Mouse (Mus musculus) midbrain, embryonic 12.5 days (tissue): ENCODE measurements around the gene Abcf3. TPM values are rescaled to one million over a fixed set of nuclear protein-coding genes. Genes with fewer than 3 reads are reported as not detected.

Source experiments
- ATAC-seq: fragments of 200-750 bp; cut with Nextera tagmentation; 2 replicates; pipeline ENCODE4 v1.8.0; 2017; ENCODE audit warnings: low read depth, moderate TSS enrichment, moderate library complexity; ENCODE audit not compliant: low FRiP score
- H3K27ac ChIP-seq: fragments of 300-500 bp; sonication (generic); replicated peaks from 2 replicates; pipeline ENCODE4 v1.5.1; 2016; ENCODE audit warnings: mild to moderate bottlenecking
- H3K27me3 ChIP-seq: fragments of 300-500 bp; sonication (generic); 2 replicates; pipeline ENCODE4 v1.6.1; 2016; ENCODE audit warnings: mild to moderate bottlenecking
- H3K36me3 ChIP-seq: fragments of 300-500 bp; sonication (generic); 2 replicates; pipeline ENCODE4 v1.6.1; 2016
- H3K4me1 ChIP-seq: fragments of 300-500 bp; sonication (generic); 2 replicates; pipeline ENCODE4 v1.6.1; 2016
- H3K4me2 ChIP-seq: fragments of 300-500 bp; sonication (generic); replicated peaks from 2 replicates; pipeline ENCODE4 v1.6.1; 2016; ENCODE audit warnings: mild to moderate bottlenecking, moderate library complexity
- H3K4me3 ChIP-seq: fragments of 300-500 bp; sonication (generic); 2 replicates; pipeline ENCODE4 v1.5.1; 2016; ENCODE audit warnings: mild to moderate bottlenecking
- H3K9ac ChIP-seq: fragments of 300-500 bp; sonication (generic); replicated peaks from 2 replicates; pipeline ENCODE4 v1.6.1; 2016; ENCODE audit warnings: mild to moderate bottlenecking, moderate library complexity
- H3K9me3 ChIP-seq: fragments of 300-500 bp; sonication (generic); 2 replicates; pipeline ENCODE4 v1.6.1; 2016; ENCODE audit warnings: mild to moderate bottlenecking
- WGBS: fragments of 180-500 bp; shearing (Covaris S2); methylation state at CpG from one replicate; pipeline ENCODE4 v1.1.7; 2016; 5-methylcytosine and 5-hydroxymethylcytosine counted together
- polyA plus RNA-seq: library from polyadenylated mRNA; unstranded; fragments of >200 nt; fragmentation: Nextera tagmentation; extraction: Ambion mirVana; gene quantifications from 2 replicates; pipeline ENCODE4 v1.2.1, GENCODE M21; 2016

Abcf3 gene
- polyA plus RNA-seq, 1 experiment from 2014 or later: 77.9 TPM

DNA sequence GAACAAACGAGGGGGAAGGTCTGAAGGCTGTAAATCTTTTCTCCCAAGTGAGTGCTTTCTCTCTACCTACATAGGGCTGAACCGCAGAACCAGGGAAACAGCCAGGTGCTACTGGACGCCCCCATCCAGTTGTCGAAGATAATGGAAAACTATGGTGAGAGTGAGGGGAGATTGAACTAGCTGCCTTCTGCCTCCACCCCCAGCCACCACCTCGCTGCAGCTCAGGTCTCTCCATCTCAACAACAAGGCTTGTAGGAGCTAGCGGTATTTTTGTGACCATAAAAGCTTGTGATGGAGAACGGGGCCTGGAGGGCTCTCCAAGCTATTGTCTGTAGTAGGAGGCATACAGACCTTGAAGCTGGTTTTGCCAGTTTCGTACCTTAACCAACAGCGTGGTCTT is 784 bp downstream of the Abcf3 start:
- peak overlapping the region; percentile 92 for H3K4me2 ChIP-seq
- WGBS: 54% methylated on average over 9 of the region's 9 CpGs
- H3K27me3 ChIP-seq: no peaks in the 10 kb centered on the region
- H3K4me3 ChIP-seq: peak overlapping the region; percentile 77
- no peak overlapping the region; the same call in 1 of the 2 replicates for H3K27ac ChIP-seq
- peaks cover 53% of the 10 kb centered on the region for H3K36me3 ChIP-seq
- H3K9ac ChIP-seq: peak overlapping the region; percentile 88
- H3K4me1 ChIP-seq: peaks cover 18% of the 10 kb centered on the region
- no peaks in the 10 kb centered on the region for H3K9me3 ChIP-seq
- ATAC-seq: no peak

DNA sequence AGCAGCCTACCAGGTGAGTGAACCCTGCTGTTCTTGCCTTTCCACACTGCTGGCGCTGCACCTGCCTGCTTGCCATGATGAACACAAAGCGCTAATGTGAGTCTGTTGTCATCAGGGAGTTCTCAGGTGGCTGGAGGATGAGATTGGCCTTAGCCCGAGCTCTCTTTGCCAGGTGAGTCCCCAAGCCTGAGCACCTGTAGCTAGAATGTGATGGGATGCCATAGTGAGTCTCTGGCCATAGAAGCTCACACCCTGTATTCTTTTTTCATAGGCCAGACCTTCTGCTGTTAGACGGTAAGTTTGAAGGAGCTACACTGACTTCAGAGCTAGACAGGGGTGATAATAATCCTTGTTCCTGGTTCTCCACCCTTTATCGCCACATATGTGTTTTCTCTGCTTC is 3.3 kb downstream of the Abcf3 start:
- Histone ChIP-seq H3K4me1 (peaks cover 18% of the 10 kb centered on the region), H3K9me3 (no peaks in the 10 kb centered on the region), H3K27ac (no peak overlapping the region), H3K27me3 (no peaks in the 10 kb centered on the region), H3K4me3 (no peak overlapping the region), H3K9ac (no peak overlapping the region), H3K4me2 (no peak overlapping the region), H3K36me3 (peaks cover 45% of the 10 kb centered on the region)
- ATAC-seq: no peak
- 95% methylated on average over 5 of the region's 5 CpGs for WGBS

DNA sequence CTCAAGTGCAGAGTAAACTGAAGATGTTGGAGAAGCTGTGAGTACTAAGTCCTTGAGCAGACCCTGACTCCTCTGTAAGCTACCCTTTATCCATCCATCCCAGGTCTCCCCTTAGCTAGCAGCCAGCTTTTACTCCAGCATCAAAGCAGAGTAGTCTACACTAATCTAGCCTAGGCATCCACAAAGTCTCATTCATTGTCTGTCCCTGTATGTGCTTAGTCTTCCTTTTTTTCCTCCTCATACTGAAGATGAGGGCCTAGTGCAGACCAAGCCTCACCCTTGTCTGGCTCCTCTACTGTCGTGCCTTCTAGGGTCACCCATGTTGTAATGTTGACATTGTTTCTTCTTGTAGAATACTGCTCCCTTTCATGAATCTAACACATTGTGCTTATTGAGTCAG is 4.2 kb downstream of the Abcf3 start:
- H3K4me1 ChIP-seq: peaks cover 16% of the 10 kb centered on the region
- no peak for ATAC-seq
- H3K4me2 ChIP-seq: no peak overlapping the region
- H3K27ac ChIP-seq: no peak overlapping the region
- no peak overlapping the region for H3K4me3 ChIP-seq
- no peaks in the 10 kb centered on the region for H3K27me3 ChIP-seq
- H3K9ac ChIP-seq: no peak overlapping the region
- 85% methylated on average over 1 of the region's 1 CpGs for WGBS
- H3K9me3 ChIP-seq: no peaks in the 10 kb centered on the region
- peaks cover 51% of the 10 kb centered on the region for H3K36me3 ChIP-seq

DNA sequence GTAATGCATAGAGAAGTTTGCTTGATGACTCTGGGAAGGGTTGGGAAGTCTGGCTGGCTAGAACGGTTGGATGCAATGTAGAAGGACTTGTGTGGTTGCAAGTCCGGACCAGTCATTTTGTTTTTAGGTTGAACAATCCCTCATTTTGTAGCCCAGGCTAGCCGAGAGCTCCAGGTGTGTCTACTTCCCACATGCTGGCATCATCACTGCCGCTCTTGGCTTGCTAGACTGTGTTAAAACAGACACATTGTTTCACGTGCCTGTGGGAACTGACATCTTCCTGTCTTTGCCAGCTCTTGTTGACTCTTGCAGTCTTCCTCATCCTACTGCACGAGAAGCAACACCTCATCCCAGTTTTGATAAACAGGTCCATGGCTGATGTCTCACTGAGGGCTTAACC is 6.6 kb downstream of the Abcf3 start:
- no peak overlapping the region for H3K4me2 ChIP-seq
- no peak overlapping the region for H3K27ac ChIP-seq
- no peaks in the 10 kb centered on the region for H3K27me3 ChIP-seq
- H3K36me3 ChIP-seq: peaks cover 75% of the 10 kb centered on the region
- no peak overlapping the region for H3K4me3 ChIP-seq
- no peak for ATAC-seq
- WGBS: 92% methylated on average over 6 of the region's 6 CpGs
- no peak overlapping the region for H3K9ac ChIP-seq
- H3K9me3 ChIP-seq: no peaks in the 10 kb centered on the region
- no peaks in the 10 kb centered on the region for H3K4me1 ChIP-seq

DNA sequence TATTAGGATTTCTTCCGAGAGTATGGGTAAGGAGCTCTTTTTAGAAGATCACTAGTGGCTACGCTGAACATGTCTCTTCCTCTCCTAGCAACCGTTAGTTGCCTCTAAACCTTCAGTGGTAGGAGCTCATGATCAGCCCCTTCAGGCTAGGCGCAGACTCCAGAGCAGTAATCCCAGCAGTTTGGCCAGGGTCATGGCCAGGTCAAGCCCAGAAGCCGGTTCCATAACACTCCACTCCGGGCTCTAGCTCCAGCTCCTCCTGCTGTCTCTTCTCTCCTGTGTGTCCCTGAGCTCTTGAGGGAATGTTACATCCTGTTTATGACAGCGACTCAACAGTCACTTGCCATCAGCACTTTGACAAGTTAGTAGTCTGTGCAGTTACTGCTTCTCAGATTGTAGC is 9.0 kb downstream of the Abcf3 start:
- H3K27me3 ChIP-seq: no peaks in the 10 kb centered on the region

DNA sequence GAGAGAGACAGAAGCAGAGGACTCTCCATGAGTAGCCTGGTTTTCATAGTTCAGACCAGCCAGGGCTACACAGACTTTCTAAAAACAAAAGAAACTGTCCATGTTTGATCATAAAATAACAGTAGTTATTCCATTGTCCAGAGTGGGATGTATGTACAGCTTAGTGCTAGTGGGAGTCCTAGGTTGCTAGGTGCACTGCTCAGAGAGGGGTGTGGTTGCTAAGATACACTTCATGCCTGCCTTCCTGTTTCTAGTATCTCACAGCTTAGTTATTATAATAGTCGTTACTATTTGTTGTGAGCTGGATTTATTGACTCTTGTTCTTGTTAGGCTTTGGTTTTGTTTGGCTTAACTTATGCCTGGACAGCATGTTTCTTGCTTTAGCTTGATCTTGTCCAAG is 16.7 kb downstream of the Abcf3 start:
- H3K4me1 ChIP-seq: no peaks in the 10 kb centered on the region
- H3K4me2 ChIP-seq: no peak overlapping the region
- H3K9ac ChIP-seq: no peak overlapping the region
- no peaks in the 10 kb centered on the region for H3K9me3 ChIP-seq
- no peak overlapping the region for H3K4me3 ChIP-seq
- no peak for ATAC-seq
- H3K27me3 ChIP-seq: no peaks in the 10 kb centered on the region
- 63% methylated on average over 1 of the region's 1 CpGs for WGBS
- peaks cover 30% of the 10 kb centered on the region for H3K36me3 ChIP-seq
- H3K27ac ChIP-seq: no peak overlapping the region

More for the DNA sequence above, 9.0 kb downstream of the Abcf3 start:
- Histone ChIP-seq H3K36me3 (peaks cover 78% of the 10 kb centered on the region), H3K4me1 (no peaks in the 10 kb centered on the region), H3K4me3 (no peak overlapping the region), H3K4me2 (no peak overlapping the region), H3K9me3 (no peaks in the 10 kb centered on the region), H3K9ac (no peak overlapping the region), H3K27ac (no peak overlapping the region)
- no peak for ATAC-seq
- WGBS: 79% methylated on average over 7 of the region's 7 CpGs

DNA sequence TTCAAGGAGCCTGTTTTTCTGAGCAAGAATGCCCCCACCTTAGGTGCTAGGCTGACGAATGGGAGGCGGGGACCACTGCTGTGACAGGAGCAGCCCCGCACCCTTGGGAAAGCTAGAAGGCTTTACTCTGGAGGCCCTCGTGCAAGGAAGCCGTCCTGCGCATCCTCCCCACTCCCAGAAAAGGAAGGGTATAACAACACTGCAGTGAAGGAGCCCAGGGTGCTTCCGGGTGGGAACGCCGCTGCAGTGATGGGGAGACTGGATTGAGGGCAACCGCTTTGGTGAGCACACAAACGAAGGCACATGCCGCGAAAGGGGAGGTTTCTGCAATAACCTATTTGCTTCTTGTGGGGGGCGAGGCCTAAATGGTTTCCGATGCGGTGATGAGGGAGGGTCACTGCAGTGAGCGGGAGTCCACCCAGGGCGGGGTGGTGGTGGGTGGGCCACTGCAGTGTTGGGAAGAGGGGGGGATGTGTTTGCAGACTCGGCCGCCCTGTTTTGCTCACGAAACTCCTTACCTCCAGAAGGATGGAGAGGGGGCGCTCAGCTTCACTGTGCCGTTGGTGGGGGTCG is 41.1 kb downstream of the Abcf3 start, which contains the start of gene Vwa5b2:
Gene Vwa5b2, plus strand, starts transcription at position 106 of the 573 bp plus-strand sequence.
- Histone ChIP-seq H3K36me3 (no peaks in the 10 kb centered on the region), H3K9ac (peak within 1 kb of the TSS; percentile 61), H3K4me3 (peak within 1 kb of the TSS; percentile 51), H3K4me2 (peak within 1 kb of the TSS; percentile 80), H3K27ac (no peak within 1 kb of the TSS), H3K4me1 (peaks cover 24% of the 10 kb centered on the region), H3K27me3 (peaks cover 72% of the 10 kb centered on the region), H3K9me3 (no peaks in the 10 kb centered on the region)
- WGBS: 1% methylated on average over 24 of the region's 24 CpGs
- ATAC-seq: peak; percentile 79

DNA sequence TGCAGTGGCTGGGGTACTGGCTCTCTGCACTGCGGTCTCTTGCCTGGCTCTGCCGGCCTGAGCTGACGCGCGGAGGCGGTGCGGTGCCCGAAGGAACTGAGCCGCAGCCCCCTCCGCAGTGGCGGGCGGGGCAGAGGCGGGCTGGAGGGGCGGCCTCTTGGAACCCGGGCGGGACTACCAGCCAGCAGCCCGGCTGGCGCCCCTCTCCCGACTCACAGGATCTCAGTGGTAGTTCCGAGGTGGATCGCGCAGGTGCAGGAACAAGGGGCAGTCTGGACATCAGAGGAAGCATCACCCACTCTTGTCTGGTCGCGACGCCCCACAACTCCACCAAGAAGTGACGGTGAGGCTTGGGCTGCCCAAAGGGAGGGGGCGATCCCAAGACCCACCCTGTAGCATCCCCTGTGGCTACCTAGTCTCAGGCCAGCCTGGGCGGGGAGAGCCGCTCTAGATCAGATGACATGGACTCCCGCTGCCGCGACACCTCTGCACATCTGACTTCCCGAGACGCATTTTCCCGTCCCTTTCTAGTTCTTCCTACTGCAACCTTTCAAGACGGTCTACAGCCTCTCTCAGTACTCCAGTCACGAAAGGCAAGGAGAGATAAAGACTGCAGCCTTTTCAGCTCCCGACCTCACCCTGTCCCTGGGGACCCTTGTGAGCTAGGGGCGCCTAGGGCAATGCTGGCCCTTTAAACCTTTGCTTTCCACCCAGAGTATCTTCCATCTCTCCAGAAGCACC is 41.7 kb downstream of the Abcf3 start:
- H3K27me3 ChIP-seq: peaks cover 75% of the 10 kb centered on the region
- no peaks in the 10 kb centered on the region for H3K9me3 ChIP-seq
- H3K27ac ChIP-seq: no peak overlapping the region
- peak overlapping the region; percentile 61 for H3K9ac ChIP-seq
- peak; percentile 87 for ATAC-seq
- no peaks in the 10 kb centered on the region for H3K36me3 ChIP-seq
- H3K4me3 ChIP-seq: peak overlapping the region; percentile 51
- peak overlapping the region; percentile 80 for H3K4me2 ChIP-seq
- peaks cover 24% of the 10 kb centered on the region for H3K4me1 ChIP-seq
- WGBS: under 1% methylated on average over 35 of the region's 39 CpGs

DNA sequence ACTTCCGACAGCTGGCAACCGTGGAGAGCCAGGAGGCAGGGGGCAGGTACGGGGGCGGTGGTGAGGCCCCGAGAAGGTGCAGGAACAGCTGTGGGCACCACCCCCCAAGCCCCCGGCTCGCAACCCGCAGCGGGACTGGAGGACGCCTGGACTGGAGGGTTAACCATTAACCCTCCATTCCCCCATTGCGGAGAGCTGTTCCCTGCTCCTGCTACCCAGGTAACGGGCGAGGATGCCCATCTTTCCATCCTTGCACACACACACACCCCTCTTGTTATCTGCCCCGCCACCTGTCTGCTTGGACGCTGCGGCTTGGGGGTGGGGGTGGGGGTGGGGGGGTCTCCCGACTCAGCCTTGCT is 42.3 kb downstream of the Abcf3 start:
- Histone ChIP-seq H3K27ac (no peak overlapping the region), H3K4me3 (peak overlapping the region; percentile 51), H3K9ac (no peak overlapping the region; the same call in 1 of the 2 replicates), H3K27me3 (peaks cover 75% of the 10 kb centered on the region), H3K9me3 (no peaks in the 10 kb centered on the region), H3K4me1 (peaks cover 24% of the 10 kb centered on the region), H3K4me2 (peak overlapping the region; percentile 80), H3K36me3 (no peaks in the 10 kb centered on the region)
- ATAC-seq: no peak
- 4% methylated on average over 16 of the region's 17 CpGs for WGBS

DNA sequence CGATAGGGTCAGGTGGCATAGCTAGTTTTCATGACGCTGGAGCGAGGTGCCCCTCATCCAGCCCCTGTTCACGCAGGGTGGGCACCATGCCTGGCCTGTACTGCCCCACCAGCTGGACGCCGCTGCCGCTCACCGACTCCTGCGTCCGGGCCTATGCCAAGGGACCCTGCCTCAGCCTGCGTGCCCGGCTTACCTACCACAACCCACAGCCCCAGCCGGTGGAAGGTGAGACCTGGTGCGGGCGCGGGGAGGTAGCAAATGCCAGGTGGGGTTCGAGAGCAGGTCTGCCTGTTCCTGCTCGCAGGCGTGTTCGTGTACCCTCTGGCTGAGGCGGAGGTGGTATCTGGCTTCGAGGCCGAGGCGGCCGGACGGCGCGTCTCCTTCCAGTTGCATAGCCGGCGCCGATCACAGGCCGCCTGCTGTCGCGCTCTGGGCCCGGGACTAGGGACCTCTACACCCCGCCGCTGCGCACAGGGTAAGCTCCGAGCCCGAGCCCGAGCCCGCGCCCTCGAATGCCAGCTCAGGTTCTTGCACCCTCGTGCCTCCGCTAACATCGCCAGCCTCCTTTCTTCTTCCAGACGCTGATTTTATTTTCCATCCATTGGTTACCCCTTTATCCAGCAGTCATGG is 42.8 kb downstream of the Abcf3 start:
- Histone ChIP-seq H3K9me3 (no peaks in the 10 kb centered on the region), H3K27ac (no peak overlapping the region), H3K9ac (no peak overlapping the region), H3K4me3 (peak overlapping the region; percentile 51), H3K4me2 (peak overlapping the region; percentile 80), H3K36me3 (no peaks in the 10 kb centered on the region), H3K27me3 (peaks cover 78% of the 10 kb centered on the region), H3K4me1 (peaks cover 24% of the 10 kb centered on the region)
- 4% methylated on average over 48 of the region's 48 CpGs for WGBS
- ATAC-seq: no peak

DNA sequence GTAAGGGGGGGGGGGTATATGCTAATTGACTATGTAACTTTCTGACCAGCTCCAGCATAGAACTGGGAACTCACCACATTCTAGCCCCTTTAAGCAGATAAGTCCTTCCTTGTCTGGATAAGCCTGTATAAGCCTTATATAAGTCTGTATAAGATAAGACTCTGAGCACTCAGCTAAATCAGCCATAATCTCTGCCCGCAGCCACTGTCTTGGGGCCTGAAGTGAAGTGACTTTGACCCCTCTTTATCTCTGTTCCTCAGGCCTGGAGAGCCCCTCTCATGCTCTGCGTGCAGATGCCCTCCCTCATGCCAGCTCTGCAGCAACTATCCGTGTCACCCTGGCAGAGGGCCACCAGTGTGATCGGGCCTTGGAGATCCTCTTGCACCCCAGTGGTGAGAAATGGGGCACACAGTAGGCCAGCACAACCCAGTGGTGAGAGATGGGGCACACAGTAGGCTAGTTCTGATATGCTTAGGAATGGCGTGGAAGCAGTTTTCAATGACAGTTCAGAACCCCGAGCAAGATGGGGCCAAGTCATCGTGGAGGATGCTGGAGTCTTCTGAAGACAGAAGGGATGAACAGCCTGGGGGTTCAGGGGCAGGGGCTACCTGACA is 46.8 kb downstream of the Abcf3 start:
- Histone ChIP-seq H3K9ac (no peak overlapping the region), H3K4me3 (no peak overlapping the region), H3K4me2 (no peak overlapping the region), H3K27me3 (peaks cover 53% of the 10 kb centered on the region), H3K4me1 (peaks cover 12% of the 10 kb centered on the region), H3K36me3 (no peaks in the 10 kb centered on the region), H3K27ac (no peak overlapping the region), H3K9me3 (no peaks in the 10 kb centered on the region)
- 86% methylated on average over 7 of the region's 7 CpGs for WGBS
- no peak for ATAC-seq

DNA sequence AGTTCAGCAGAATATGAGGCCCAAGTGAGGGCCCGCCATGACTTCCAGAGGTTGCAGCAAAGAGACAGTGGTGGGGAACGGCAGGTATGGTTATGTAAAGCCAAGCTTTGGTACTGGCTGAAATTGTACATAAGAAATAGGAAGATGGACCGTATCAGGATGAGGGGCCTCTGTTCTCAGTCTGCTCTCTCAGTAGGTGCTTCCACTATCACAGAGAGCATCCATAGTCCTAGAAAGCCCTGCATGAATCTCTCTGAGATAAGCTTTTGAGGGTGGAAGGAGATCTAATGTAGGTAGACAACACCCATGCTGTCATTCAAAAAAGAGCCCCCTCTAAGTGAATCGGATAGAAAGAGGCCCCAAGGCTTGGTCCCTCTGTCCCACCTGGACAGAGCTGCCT is 47.4 kb downstream of the Abcf3 start:
- Histone ChIP-seq H3K27me3 (peaks cover 47% of the 10 kb centered on the region), H3K9me3 (no peaks in the 10 kb centered on the region), H3K4me1 (peaks cover 7% of the 10 kb centered on the region), H3K36me3 (no peaks in the 10 kb centered on the region), H3K9ac (no peak overlapping the region), H3K27ac (no peak overlapping the region), H3K4me3 (no peak overlapping the region), H3K4me2 (no peak overlapping the region)
- WGBS: 82% methylated on average over 4 of the region's 4 CpGs
- ATAC-seq: no peak
